Mouse (Mus musculus): ENCODE measurements around the gene Mcrip2.

Gene Mcrip2

GRCm38 (mm10) chr17:25868601-25869191, at the start of gene Mcrip2:
Gene Mcrip2, minus strand, starts transcription at chr17:25868764.
- DNase-seq (ENCODE audit: low spot score): peak; percentile 48

- DNase-seq (ENCODE audit: low spot score): no peak
Observed at GRCm38 (mm10) chr17:25918037-25918750, 49.6 kb upstream of the Mcrip2 start.

- no peak for DNase-seq (ENCODE audit: low spot score)
Observed at GRCm38 (mm10) chr17:25916931-25917647, 48.5 kb upstream of the Mcrip2 start.

GRCm38 (mm10) chr17:25914295-25914694, 45.7 kb upstream of the Mcrip2 start:
- DNase-seq (ENCODE audit: low spot score): no peak

- no peak for DNase-seq (ENCODE audit: low spot score)
Observed at GRCm38 (mm10) chr17:25913877-25914275, 45.3 kb upstream of the Mcrip2 start.

- DNase-seq (ENCODE audit: low spot score): no peak
Observed at GRCm38 (mm10) chr17:25913186-25913876, 44.8 kb upstream of the Mcrip2 start.

- DNase-seq (ENCODE audit: low spot score): no peak
Observed at GRCm38 (mm10) chr17:25911816-25912215, 43.3 kb upstream of the Mcrip2 start.

GRCm38 (mm10) chr17:25907640-25908039, 39.1 kb upstream of the Mcrip2 start:
- DNase-seq (ENCODE audit: low spot score): no peak

GRCm38 (mm10) chr17:25903061-25903460, 34.5 kb upstream of the Mcrip2 start:
- DNase-seq (ENCODE audit: low spot score): no peak

GRCm38 (mm10) chr17:25900193-25900592, 31.6 kb upstream of the Mcrip2 start:
- no peak for DNase-seq (ENCODE audit: low spot score)

GRCm38 (mm10) chr17:25895891-25896290, 27.3 kb upstream of the Mcrip2 start:
- no peak for DNase-seq (ENCODE audit: low spot score)

GRCm38 (mm10) chr17:25895415-25895814, 26.9 kb upstream of the Mcrip2 start:
- DNase-seq (ENCODE audit: low spot score): no peak

- DNase-seq (ENCODE audit: low spot score): peak; percentile 73
Observed at GRCm38 (mm10) chr17:25893975-25894617, 25.5 kb upstream of the Mcrip2 start.

GRCm38 (mm10) chr17:25888837-25889236, 20.3 kb upstream of the Mcrip2 start:
- DNase-seq (ENCODE audit: low spot score): no peak

- no peak for DNase-seq (ENCODE audit: low spot score)
Observed at GRCm38 (mm10) chr17:25887467-25887866, 18.9 kb upstream of the Mcrip2 start.

GRCm38 (mm10) chr17:25886806-25887205, 18.2 kb upstream of the Mcrip2 start:
- no peak for DNase-seq (ENCODE audit: low spot score)

- DNase-seq (ENCODE audit: low spot score): peak; percentile 27
Observed at GRCm38 (mm10) chr17:25885636-25886035, 17.1 kb upstream of the Mcrip2 start.

- DNase-seq (ENCODE audit: low spot score): no peak
Observed at GRCm38 (mm10) chr17:25883824-25884223, 15.3 kb upstream of the Mcrip2 start.

- DNase-seq (ENCODE audit: low spot score): no peak
Observed at GRCm38 (mm10) chr17:25883268-25883667, 14.7 kb upstream of the Mcrip2 start.

- DNase-seq (ENCODE audit: low spot score): no peak
Observed at GRCm38 (mm10) chr17:25882306-25882705, 13.7 kb upstream of the Mcrip2 start.

GRCm38 (mm10) chr17:25881691-25882090, 13.1 kb upstream of the Mcrip2 start:
- no peak for DNase-seq (ENCODE audit: low spot score)

All from T-cell, adult 2 months (primary cell).